Mouse (Mus musculus) mesoderm, embryonic 11.5 days (tissue): ENCODE results near the gene Rnf141.

Source experiments
- DNase-seq: peaks from one replicate; pipeline ENCODE4 v3.0.0-alpha.2; 2012; ENCODE audit warnings: low read depth, low spot score

Gene Rnf141

DNA sequence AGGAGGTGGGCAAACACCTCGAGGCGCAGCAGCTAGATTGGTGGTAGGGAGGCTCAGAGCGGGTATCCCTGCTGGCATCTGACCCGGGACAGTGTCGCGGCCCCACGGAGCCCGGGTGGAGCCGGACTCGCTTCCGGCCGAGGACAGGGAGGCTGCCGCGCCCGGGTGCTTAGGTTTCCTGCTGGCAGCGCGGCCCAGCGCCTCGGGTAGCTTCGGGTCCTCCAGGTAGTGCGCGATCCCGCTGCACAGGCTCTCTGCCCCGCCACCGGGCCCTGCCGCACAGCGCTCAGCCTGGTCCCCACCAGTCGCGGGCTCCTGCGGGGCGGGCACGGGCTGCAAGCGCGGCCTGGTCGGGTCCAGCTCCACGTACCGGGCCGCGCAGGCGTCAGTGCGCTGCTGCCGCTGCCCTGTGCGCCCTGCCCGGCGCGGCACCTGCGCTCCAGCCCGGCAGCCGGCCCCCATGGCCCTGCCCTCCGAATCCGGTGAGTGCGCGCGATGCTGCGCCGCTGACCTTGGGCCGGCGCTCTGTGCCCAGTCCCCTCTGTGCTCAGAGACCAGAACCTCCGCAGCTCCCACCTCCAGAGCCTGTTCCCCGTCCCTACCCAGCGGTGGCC is 75.7 kb downstream of the Rnf141 start:
- no peak for DNase-seq

DNA sequence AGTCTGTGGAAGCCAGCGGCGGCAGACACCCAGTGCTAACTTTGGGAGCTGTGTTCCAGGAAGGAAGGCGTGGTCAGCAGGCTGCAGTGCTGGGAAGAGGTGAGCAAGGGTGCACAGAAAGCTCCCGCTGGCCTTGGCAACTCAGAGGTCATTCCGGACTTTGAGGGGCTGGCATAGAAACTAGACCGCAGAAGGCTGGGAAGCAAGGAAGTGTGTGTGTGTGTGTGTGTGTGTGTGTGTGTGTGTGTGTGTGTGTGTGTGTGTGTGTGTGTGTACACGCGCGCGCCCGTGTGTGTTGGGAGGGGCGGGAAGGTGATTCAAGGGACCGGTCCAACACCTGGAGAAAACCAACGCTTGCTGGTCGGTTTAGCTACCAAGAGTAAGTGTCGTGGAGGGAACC is 76.3 kb downstream of the Rnf141 start, which contains the start of gene Ampd3:
Gene Ampd3, plus strand, starts transcription at position 206 of the 400 bp plus-strand sequence.
- no peak for DNase-seq

DNA sequence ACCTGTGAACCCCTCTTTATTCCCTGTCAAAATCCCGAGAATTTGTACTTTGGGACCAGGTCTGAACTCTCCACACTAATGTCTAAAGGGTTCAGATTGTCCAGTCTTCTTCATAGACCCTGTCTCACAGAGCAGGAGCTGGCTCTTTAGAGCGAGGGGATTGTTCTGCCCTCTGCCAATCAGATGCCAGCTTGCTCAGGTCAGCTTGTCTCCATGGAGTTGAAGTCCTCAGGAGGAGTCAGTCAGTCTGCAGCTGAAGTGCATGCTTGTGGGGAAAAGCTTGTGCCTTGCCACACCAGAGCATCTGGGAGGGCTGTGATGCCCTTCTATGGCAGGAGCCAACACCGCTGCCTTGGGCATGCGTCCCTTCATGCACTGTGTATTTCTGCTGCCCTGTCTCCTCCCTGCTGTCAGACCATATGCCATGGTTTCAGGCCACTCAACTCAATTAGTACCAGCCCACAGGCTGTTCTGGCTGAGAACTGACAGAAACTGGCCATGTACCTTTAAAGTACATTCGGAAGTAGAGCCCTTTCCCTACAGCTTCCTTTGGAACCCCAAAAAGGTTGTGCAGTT is 81.6 kb downstream of the Rnf141 start:
- no peak for DNase-seq

DNA sequence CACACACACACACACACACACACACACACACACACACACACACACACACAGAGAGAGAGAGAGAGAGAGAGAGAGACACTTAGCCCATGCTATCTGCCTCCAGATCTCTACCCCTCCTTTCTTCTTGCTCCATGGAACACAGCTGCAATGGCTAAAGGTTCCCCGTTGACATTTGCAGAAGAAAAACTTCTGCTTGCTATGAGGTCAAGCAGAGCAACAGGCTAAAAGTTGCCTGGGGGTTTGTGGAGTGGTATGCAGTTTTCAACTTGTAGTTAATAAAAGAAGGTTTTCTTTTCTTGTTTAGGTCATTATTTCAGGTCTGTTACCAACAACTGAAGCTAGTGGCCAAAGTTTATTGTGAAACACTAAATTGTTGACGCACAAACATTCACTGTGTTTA is 87.8 kb downstream of the Rnf141 start:
- no peak for DNase-seq

DNA sequence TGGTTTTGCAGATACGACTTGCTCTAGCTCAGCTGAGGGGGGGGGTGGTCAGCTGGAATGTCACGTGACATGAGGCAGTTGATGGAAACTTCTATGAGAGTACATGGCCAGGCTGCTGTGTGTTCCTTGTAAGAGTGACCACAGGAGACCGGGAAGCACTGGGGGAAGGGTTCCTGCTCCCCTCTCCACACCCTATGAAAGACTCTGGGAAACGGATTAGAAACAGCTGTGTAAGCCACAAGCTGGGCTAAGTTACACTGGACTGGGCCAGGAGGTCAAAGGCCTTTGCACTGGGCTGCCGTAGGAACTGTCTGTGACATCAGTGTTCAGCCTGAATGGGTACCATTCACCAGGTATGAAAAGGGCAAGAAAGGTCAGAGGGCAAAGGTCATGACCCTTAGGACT is 90.3 kb downstream of the Rnf141 start:
- peak; percentile 53 for DNase-seq

DNA sequence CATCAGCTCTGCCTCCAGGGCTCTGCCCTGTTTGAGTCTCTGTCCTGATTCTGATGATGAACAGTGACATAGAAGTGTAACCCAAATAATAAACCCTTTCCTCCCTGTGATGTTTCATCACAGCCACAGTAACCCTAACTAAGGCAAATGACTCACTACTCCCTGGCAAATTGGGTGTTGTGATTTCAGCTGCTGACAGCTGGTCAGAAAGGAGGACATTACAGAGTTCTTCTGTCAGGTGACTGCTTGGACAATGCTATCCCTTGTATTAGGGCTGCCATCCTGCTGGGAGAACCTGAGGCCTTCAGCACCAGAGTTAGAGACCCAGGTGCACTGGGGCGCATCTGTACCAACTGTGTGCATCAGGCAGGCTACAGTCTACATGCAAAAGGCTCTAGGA is 90.9 kb downstream of the Rnf141 start:
- no peak for DNase-seq

DNA sequence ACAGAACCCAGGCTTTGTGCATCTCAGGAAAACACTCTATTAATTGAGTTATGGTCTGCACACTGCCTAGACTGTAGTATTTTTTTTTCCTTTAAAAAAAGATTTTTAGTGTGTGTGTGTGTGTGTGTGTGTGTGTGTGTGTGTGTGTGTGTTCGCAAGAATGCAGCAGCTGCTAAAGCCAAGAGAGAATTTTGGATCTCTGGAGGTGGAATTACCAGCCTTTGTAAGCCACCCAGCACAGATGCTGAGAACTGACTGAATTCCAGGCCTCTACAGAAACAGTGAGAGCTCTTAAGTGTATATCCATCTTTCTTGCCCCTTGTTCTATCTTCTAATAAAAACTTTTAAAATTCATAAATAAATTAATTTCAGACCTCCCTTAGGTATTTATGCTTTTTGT is 92.6 kb downstream of the Rnf141 start:
- no peak for DNase-seq

DNA sequence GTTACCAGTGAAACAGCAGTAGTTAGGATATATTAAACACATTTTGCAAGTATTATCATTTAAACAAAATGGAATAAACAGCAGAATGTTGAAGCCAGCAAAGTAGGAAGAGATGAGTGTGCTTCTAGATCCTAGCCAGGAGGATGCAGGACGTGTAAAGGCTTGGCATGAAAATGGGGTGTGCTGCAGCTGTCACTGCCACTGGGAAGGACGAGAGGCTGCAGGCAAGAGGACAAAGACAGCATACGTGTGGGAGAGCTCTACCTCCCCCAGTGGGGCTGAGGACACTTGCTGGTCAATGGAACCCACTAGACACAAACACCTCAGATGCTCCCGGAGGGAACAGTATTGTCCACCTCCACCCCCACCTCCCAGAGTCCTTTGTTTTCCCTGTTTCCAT is 93.4 kb downstream of the Rnf141 start:
- DNase-seq, result no peak
